Mouse (Mus musculus) T-cell, adult 2 months (primary cell): ENCODE results near the gene Pef1.

Source experiments
- DNase-seq: peaks from one replicate; pipeline ENCODE4 v3.0.0; 2022; ENCODE audit warnings: low spot score

Gene Pef1

DNA sequence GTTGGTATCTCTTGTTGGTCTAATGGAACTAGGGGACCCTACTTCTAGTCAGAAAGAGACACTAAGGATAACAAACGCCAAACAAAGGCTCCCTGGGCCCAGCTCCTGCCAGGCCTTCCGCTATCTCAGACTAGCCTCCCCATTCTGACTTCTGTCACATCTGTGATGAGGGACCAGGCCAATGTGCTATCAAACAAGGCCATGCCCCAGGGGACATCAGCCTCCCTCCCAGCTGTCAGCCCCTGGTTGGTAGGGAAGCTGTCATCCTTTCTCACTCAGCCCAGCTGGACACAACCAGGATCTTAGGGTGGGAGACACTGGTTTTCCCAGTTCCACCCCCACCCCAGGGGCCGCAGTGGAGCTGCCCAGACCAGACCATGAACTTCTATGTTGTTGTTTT lies 7.2 kb upstream of the Pef1 start:
- no peak for DNase-seq

DNA sequence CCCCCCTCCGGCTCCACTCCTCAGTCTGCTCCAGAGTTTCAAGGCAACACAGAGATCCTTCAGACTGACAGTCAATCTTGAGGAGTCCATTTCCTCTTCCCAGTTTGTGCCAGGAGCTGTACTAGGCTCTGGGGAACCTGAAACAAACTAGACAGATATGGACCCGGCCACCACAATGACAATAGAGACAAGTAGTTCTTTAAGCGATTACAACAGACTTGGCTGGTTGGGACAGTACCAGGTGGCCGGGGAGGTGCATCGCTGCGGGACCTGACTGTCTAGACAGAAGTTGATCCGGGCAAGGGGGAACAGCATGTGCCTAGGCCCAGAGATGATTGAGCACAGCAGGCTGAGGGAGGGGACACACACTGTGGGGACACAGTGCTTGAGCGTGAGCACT lies 1.2 kb upstream of the Pef1 start:
- DNase-seq = no peak

DNA sequence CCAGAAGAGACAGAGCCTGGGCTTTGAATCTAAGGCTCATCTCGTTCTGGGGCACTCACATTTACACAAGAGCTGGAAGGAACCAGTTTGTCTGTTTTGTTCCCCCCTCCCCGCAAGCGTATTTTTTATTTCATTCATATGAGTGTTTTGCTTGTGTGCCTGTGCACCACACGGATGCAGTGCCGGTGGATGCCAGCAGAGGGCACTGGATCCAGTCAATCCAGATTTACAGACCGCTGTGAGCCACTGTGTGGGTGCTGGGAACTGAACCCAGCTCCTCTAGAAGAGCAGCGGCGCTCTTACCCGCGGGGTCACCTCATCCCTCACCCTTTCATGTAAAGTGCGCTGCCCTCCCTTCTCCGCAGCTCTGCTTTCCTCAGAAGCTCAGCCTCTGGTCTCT lies 1.3 kb downstream of the Pef1 start:
- DNase-seq = no peak

DNA sequence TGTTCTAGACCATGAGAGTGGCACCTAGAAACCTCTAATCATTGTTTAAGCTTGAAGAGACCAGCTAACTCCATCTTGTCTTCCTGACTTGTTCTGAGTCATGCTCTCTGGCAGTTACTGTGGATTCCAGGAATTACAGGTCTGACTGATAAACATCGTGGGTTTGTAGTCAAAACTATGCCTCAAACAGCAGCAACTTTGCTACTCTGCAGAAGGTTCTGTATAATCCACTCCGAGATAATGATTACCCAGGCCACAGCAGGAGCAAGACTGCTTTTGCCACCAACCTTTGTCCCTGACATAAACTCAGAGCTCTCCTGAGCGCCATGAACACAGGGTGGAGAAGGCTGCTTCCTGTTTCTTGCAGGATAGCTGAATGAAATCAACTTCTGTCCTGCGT lies 2.2 kb downstream of the Pef1 start:
- DNase-seq = no peak

DNA sequence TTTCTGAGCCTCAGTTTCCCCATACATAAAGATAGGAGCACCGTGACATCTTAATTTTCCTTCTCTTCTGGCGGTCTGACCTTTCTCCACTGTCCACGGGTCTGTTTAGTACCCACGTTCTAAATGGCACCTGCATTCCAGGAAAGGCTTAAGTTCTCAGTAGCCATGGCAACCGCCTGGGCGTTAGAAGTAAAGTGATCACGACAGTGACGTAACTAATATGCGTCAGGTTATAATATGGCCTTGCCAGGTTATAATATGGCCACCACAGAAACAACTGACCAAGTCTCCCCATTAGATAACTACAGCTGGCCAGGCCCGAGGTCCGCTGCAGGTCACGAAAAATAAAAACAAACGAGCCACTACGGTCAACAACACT lies 4.7 kb downstream of the Pef1 start:
- no peak for DNase-seq

DNA sequence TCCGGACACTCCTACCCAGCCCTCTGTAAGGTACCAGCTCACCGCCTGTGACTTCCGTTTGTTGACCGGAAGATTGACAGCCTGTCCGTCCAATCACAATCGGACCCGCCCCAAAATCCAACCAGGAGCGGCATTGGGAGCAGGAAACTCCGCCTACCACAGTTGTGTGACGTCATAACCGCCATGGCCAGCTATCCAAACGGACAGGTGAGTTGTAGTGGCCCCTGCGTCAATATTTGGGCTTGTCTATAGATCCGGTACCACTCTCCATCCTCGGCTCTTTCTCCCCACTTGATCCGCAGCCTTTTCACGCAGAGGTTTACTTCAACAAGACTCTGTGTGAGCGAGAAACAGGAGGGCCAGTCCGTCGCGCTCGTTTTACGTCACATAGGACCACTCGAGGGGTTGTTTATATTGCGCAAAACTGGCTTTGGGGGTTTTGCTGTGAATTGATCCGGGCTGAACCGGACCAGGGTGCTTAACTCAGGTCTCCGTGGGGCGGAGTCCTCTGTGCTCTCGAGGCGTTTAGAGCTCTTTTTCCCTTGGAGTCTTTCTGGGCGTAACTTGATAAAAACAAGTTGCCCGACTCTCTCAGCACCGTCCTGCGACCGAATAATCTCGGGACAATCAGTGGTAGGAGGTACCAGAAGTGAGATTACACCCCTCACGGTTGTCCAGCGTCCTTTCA lies 5.2 kb downstream of the Pef1 start:
- DNase-seq = peak; percentile 96

DNA sequence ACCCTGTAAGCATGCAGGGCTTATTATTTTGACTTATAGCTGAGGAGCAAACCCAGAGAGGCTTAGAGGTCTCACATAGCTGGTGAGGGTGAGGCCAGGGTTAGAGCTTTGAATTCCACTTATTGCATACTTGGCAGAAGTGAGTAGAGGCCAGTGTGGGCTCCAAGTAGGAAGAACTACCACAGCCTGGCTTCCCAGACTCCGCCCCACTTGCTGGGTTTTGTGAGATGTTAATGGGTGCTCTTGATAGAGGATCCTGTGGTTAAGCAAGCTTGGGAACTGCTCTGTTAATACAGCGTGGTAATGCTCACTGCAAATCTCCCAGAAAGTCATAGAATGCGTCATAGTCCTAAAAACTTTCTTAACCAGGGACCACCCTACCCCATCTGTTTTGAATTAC lies 6.6 kb downstream of the Pef1 start:
- DNase-seq = no peak

DNA sequence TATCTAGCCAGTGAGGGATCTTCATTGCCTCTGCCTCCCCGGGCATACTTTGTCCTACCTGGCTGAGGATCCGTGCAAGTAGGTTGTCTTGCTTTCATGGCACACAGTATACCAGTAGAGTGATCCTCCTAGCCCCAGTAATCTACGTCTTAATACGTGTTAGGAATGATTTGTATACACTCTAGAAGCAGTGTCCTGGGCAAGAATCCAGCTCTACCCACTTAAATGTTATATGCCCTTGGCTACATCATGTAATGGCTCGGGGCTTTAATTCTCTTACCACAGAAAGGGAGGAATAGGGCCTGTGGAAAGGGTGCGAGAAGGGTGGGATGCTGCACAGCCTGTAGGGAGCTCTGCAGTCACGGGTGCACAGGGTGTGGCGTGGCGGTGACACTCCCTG lies 7.3 kb downstream of the Pef1 start:
- no peak for DNase-seq

DNA sequence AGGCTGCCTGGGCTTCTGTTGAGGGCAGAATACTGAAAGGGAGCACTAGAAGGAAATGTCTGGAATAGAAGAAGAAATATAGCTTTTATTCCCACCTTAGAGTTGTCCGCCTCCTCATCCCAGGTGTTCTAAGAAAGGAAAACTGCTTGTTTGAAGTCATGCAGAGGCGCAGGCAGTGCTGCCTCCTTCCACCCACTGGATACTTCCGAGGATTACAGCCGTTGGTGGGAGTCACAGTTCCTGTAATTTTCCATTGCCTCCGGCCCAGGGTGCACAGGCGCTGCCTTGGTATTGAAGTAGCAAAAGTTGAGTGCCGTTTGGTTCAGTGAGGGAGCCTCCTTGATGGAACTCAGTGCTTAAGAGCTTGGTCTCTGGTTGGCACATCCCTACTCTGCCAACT lies 7.7 kb downstream of the Pef1 start:
- DNase-seq = no peak

DNA sequence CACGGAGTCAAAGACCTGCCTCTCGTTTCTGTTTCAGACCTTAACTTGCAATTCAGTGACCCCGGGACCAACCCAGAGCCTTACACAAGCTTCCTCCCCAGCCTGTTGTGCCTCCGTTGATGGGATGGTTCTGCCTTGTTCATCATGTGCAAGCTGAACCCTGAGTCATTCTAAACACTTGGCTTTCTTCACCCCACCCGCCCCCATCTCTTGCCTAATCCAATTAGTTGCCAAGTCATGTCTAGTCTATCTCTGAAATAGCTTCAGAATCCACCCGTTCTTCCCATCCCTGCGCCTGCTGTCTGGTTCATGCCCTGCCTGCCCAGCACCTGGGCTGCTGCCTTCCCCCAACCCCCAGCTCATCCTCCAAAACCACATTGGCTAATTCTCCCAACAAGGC lies 9.9 kb downstream of the Pef1 start:
- DNase-seq = no peak

DNA sequence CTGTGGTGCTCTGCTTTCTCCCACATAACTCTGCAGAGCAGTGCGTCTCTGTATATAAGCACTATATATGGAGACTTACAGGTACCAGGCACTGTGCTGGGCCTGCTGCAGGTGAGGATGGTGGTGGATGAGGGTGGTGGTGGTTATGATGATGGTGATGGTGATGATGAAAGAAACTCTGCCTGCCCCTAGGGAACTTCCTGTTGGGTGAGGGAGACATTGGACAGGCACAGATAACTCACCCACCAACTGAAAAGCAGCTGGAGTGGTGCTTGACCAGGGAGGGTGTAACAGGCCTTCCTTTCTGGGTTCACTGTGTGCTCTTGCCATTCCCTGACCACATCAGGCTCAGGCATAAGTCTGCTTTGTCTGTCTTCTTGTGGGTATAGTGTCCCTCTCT lies 10.4 kb downstream of the Pef1 start:
- DNase-seq = no peak

DNA sequence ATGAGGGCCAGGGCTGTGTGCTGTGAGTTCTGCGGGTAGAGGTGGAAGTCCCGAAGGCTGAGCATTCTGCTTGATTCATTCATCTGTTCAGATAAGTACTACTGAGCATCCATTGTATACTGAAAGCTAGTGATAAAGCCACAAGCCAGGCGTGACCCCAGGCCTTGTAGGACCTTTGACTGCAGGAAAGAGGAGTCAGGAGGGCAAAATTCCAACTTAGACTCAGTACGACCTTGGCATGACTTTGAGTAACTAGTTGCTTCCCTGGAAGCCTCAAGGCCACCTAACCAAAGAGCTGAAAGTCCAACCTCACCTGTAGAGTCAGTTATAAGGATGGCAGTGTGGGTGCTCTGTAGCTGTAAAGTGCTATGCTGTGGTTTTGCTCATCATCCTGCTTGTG lies 18.4 kb downstream of the Pef1 start:
- no peak for DNase-seq

DNA sequence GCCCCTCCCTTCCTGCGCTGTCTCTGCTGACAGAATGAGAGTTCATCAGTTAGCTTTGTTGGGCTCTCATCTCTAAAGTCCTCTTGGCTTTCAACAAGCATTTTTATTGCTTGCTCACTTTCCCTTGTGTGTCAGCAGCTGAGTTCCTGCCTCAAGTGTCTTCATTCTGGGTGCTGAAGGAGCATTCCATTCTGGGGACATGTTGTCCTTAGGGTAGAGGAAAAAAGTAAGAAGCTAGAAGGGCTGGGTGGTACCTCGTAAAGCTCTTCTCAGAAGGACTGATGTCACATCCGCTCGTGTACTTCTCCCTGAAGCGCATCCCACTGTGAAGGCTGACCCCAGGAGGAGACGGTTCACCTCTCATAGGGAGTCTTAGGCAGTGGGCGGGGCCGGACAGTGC lies 19.2 kb downstream of the Pef1 start:
- no peak for DNase-seq

DNA sequence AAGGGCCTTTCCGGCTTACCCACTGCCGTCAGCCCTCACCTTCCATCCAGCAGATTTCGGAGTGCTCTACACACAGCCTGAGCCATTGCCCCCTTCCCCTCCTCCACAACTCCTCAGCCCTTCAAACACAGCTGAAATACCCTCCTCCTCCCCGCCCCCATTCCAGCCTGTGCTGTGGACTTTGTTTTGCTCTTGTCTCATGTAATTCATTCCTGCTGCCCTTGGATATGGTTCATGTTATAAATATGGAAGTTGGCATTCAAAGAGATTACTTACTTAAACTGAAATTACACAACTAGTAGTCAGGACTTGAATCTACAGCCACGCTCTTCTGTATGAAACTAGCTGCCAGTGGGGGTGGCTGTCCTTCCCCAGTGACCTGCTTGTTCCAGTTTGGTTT lies 20.7 kb downstream of the Pef1 start:
- no peak for DNase-seq

DNA sequence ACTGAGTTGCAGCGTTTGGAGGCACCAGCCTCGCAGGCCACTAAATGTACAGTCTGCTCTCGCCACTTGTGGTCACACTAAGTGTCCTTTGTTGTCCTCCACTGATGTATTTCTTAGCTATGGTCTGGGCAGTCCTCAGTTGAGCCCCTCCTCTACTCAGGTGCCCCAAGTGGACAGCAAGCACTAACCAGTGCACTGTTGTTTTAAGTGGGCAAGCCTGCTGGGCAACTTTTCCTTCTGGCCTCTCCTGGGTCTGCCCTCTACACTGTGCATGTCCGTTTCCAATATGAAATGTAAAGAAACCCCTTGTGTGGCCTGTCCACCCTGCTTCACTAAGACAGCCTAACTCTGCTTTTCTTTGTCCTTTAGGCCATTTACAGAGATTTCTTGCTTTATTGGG lies 21.8 kb downstream of the Pef1 start:
- no peak for DNase-seq

DNA sequence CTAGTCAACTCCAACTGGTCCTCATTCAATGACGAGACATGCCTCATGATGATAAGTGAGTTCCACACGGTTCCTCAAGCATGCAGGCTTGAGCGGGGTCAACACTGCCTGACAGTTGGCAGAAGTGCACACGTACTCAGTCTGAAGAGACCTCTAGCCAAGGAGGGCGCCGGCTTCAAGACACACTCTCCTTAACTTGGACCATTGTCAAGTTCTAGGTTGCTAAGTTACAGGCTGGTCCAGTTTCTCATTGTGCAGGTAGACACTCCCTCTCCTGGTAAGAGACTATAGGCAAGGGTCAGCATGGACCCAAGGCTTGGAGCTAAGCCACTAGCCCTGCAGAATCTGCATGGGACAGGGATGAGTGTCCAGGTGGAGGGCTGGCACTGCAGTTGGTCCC lies 22.8 kb downstream of the Pef1 start:
- DNase-seq = no peak

DNA sequence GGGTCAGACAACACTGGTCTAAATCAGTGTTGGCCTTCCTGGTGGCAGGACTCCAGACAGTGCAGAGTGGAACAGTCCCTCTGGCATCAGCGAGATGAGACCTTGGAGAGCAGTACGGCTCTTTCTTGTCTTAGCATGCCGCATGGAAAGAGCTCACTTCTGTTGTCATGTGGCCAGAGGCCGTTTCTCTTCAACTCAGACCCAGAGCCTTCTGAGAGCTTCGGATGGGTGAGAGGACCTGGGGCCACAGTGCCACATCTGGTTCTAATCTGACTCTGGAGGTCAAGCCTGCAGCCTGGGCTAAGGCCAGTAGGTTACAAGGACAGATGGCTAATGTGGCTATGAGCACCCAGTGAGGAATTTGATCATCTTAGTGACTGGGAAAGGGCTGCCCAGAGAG lies 23.6 kb downstream of the Pef1 start:
- no peak for DNase-seq

DNA sequence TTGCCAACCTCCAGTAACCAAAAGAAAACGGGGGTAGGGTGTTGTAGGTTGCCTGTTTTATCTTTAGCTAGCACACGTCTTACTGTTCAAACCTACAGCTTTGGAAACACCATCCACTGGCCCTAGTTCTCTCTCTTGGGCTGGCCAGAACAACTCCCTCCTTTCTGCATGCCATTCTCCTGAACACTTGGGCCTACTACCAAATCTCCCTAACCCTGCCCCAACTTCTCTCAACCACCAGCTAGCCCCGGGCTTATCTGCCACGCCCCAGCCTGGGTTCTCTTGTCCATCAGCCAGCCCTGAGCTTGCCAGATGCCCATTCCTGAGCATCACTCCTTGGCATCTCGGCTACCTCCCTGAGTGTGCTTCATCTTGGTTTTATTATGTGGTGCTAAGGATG lies 26.5 kb downstream of the Pef1 start:
- DNase-seq = no peak

DNA sequence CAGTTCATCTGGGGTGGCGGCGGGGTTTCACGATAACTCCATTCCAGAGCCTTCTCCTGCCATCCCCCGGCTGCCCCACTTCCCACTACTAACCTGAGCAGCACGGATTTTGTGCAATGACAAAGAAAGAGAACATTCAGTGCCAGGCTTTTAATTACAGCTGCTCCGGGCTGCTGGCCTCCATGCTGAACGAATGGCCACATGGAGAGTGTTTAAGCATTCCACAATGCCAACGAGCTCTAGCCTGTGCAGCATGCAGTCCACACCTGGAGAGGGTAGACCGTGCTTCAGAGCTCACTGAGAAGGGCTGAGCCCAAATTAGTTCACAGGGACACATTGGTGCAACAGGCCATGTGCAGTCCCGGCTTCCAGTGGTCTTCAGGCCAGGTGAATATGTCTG lies 27.7 kb downstream of the Pef1 start:
- DNase-seq = no peak

DNA sequence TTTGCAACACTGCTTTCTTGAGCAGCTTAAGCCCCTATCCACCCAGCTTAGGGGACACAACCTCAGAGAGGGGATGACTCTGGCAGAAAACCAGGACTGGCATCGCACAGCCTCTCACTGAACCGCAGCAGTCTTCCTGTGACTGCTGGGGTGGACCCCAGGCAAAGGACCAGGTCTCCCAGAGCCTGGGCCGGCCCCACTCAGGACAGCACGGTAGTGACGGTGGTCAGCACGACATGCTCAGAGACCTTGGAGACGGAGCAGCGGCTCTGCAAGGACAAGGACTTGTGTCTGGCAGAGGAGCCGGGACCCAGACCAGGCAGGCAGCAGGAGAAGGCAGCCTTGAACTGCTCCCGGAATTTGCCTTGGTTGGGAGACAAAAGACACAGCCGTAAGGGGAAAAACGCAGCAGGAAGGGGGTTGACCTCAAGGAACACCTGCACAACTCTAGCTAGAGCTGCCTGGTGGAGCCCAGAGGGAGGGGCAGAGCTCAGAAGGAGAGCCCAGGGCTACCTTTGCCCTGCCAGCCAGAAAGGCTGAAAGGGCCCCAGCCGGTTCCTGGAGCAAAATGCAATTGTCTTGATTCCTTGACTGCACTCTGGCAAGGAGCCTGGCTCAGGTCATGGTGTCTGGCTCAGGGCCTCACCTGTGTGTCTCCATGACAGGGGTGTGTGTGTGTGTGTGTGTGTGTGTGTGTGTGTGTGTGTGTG lies 28.4 kb downstream of the Pef1 start:
- no peak for DNase-seq

DNA sequence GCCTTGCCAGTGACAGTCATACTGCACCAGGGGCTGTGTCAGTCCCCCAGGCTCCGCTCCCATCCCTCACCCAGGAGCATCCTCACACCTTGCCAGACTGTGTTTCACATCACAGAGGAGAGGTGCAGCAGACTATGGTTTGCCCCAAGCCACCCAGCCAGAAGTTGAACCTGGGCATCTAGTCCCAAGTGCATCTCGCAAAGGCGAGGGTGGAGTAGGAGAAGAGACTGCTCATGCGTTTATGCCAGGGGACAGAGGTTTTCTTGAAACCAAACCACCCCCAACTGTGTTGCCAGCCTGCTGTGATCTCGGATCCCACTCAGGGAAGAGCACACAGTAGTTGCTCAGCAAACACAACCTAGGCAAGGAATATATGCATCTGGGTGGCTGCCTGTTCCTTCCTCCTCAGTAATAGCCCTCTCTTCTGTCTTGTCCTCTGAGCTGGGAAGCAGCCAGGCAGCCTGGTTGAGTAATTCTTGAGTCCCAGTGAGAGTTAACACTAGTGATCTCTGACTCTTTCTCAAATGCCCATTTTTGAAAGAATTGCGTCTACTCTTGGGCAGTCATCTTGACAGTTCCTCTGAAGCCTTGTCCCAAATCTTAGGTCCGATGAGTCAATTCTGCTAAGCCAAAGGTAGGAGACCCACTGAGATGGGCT lies 29.2 kb downstream of the Pef1 start:
- DNase-seq = no peak

DNA sequence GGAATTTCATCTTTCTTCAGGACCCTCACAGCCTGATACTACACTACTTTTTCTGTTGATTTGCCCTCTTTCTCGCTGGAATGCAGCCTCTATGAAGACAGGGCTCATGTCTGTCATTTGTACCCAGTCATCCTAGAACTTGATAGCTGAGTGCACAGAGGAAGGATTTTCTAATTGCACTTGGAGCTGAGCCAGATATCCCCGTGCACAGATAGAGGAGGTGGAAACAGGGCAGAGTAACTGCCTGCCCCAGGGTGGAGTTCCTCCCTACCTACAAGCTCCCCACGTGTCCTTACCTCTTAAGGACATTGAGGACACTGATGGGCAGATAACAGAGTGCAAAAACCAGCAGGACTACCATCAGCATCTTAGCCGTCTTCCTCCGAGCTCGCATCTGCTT lies 31.0 kb downstream of the Pef1 start:
- DNase-seq = no peak

DNA sequence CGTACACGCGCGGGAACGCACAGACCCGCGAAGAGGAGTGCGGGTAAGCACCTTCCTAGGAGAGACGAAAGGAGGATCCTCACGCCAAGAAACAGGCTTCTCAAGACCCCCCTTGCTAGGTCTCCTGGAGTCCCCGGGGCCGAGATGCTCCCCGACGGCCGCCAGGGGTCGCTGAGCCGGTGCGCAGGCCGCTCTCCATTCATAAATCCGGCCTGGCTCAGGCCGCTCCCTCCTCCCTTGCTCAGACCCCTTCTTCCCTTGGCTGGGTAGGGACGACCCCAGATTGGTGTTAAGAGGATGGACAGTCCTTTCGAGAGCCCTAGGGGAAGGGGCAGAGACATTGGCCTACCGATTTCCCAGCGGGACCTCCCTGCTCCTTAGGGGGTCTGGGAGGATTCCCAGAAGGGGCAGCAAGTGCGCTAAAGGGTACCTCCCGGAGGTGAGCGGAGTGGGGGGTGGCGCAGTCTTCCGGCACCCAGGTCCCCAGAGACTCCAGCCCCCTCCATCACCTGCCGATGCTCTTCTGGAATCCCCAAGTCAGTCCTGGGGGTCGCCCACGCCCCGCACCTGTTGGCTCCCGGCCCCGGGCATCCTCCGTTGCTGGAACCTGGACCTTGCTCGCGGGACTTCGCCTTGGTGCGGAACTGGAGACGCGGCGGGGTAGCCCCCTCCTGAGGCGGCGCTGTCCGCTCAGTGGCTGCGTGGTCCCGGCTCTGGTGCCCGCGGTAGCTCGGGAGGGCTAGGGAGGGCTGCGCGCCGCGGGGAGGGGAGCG lies 36.3 kb downstream of the Pef1 start:
- peak; percentile 12 for DNase-seq
